Mouse (Mus musculus): Measurements from ENCODE around the gene Tmem169. TPM values are rescaled to one million over a fixed set of nuclear protein-coding genes. Genes with fewer than 3 reads are reported as not detected.

Tmem169 gene
- polyA plus RNA-seq, 1 experiment = 0.05 TPM

DNA sequence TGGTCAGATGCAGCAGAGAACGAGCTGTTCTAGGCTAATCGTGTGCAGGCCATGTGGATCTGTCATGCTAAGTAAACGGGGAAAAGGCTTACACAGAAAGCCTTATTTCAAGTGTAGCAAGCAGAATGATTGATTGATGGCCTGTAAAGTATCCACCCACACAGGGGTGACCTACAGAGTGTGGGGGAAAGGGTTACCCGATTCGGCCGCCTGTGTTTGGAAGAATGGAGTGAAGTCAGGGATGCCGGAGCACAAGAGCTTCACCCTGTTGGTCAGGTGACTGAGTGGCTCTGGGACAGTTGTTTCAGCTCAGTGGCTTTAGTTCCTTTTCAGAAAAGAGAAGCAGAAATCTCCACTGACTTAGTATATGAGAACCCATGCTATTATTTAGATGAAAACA, 32.7 kb downstream of the Tmem169 start:
- H3K4me1 ChIP-seq (ENCODE audit: control insufficient read depth, insufficient read depth, low read length) = no peaks in the 10 kb centered on the region
- no peak overlapping the region for H3K4me3 ChIP-seq (replicated peaks; ENCODE audit: extremely low read depth, low read depth, low read length)
- DNase-seq = no peak
- WGBS = 62% methylated on average over 7 of the region's 7 CpGs
- no peak for TF ChIP-seq POLR2A (IDR thresholded peaks at IDR 0.05; ENCODE audit: borderline replicate concordance, extremely low read depth, low read depth, low read length)
- TF ChIP-seq CTCF (IDR thresholded peaks at IDR 0.05; ENCODE audit: insufficient read depth, low read length) = no peak

DNA sequence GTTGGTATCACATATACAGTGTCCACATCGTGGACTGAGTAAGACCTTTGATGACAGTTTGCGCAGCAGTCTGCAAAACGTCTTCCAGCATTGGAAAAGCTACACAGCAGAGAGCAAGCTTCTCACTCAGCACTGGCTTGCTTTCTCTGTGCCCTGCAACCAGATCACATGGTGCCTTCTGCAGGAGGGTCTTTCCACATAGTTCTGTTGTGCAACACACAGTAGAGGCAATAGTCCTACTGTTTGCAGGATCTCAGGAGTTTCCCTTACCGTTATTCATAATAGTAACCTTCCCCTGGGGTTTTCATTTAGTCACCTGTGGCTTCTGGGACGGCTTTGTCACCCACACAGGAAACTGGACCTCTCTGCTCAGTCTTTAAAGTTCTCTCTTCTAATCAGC, 36.6 kb downstream of the Tmem169 start:
- 81% methylated on average over 5 of the region's 5 CpGs for WGBS
- Histone ChIP-seq H3K4me3 (replicated peaks; ENCODE audit: extremely low read depth, low read depth, low read length) (no peak overlapping the region), H3K4me1 (ENCODE audit: control insufficient read depth, insufficient read depth, low read length) (no peaks in the 10 kb centered on the region)
- no peak for TF ChIP-seq POLR2A (IDR thresholded peaks at IDR 0.05; ENCODE audit: borderline replicate concordance, extremely low read depth, low read depth, low read length)
- no peak for TF ChIP-seq CTCF (IDR thresholded peaks at IDR 0.05; ENCODE audit: insufficient read depth, low read length)
- no peak for DNase-seq

DNA sequence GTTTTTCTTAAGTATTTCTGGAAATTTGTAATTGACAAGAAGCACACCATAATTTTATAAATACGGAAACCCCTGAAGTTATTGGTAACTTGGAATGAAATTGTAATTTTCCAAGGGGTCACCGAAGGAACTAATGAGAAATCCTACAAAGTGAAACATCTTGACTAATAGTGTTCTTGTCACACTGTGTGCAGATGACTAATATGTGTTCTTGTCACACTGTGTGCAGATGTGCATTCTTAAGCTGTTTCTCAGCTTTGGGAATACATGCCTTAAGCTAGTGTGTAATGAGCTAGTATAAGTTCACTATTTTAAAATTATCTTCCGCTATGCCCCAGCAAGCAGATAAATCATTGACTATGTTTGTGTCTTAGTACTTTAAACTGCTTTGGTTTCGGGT, 39.1 kb downstream of the Tmem169 start:
- Histone ChIP-seq H3K4me3 (replicated peaks; ENCODE audit: extremely low read depth, low read depth, low read length) (no peak overlapping the region), H3K4me1 (ENCODE audit: control insufficient read depth, insufficient read depth, low read length) (no peaks in the 10 kb centered on the region)
- DNase-seq = no peak
- WGBS = 96% methylated on average over 4 of the region's 4 CpGs
- no peak for TF ChIP-seq POLR2A (IDR thresholded peaks at IDR 0.05; ENCODE audit: borderline replicate concordance, extremely low read depth, low read depth, low read length)
- TF ChIP-seq CTCF (IDR thresholded peaks at IDR 0.05; ENCODE audit: insufficient read depth, low read length) = no peak

GRCm38 (mm10) chr1:72326162-72326821, 42.1 kb downstream of the Tmem169 start:
- no peak for TF ChIP-seq POLR2A (IDR thresholded peaks at IDR 0.05; ENCODE audit: borderline replicate concordance, extremely low read depth, low read depth, low read length)
- Histone ChIP-seq H3K4me3 (replicated peaks; ENCODE audit: extremely low read depth, low read depth, low read length) (no peak overlapping the region), H3K4me1 (ENCODE audit: control insufficient read depth, insufficient read depth, low read length) (no peaks in the 10 kb centered on the region)
- DNase-seq = no peak
- 91% methylated on average over 11 of the region's 11 CpGs for WGBS

GRCm38 (mm10) chr1:72334807-72335206, 50.6 kb downstream of the Tmem169 start:
- Histone ChIP-seq H3K4me3 (replicated peaks; ENCODE audit: extremely low read depth, low read depth, low read length) (no peak overlapping the region), H3K4me1 (ENCODE audit: control insufficient read depth, insufficient read depth, low read length) (no peaks in the 10 kb centered on the region)
- no peak for TF ChIP-seq CTCF (IDR thresholded peaks at IDR 0.05; ENCODE audit: insufficient read depth, low read length)
- no peak for TF ChIP-seq POLR2A (IDR thresholded peaks at IDR 0.05; ENCODE audit: borderline replicate concordance, extremely low read depth, low read depth, low read length)
- 90% methylated on average over 11 of the region's 11 CpGs for whole genome bisulfite sequencing
- no peak for DNase-seq

GRCm38 (mm10) chr1:72336780-72337179, 52.6 kb downstream of the Tmem169 start:
- DNase-seq = no peak
- H3K4me1 ChIP-seq (ENCODE audit: control insufficient read depth, insufficient read depth, low read length) = no peaks in the 10 kb centered on the region
- no peak for TF ChIP-seq CTCF (IDR thresholded peaks at IDR 0.05; ENCODE audit: insufficient read depth, low read length)
- WGBS = 96% methylated on average over 8 of the region's 8 CpGs
- no peak overlapping the region for H3K4me3 ChIP-seq (replicated peaks; ENCODE audit: extremely low read depth, low read depth, low read length)

- Histone ChIP-seq H3K4me1 (ENCODE audit: control insufficient read depth, insufficient read depth, low read length) (no peaks in the 10 kb centered on the region), H3K4me3 (replicated peaks; ENCODE audit: extremely low read depth, low read depth, low read length) (no peak overlapping the region)
- WGBS = 89% methylated on average over 5 of the region's 5 CpGs
- DNase-seq = no peak
- TF ChIP-seq CTCF (IDR thresholded peaks at IDR 0.05; ENCODE audit: insufficient read depth, low read length) (no peak), POLR2A (IDR thresholded peaks at IDR 0.05; ENCODE audit: borderline replicate concordance, extremely low read depth, low read depth, low read length) (no peak)
Measured at GRCm38 (mm10) chr1:72338341-72338740, 54.2 kb downstream of the Tmem169 start.

GRCm38 (mm10) chr1:72347873-72348272, 63.7 kb downstream of the Tmem169 start:
- WGBS = 85% methylated on average over 6 of the region's 6 CpGs
- H3K4me3 ChIP-seq (replicated peaks; ENCODE audit: extremely low read depth, low read depth, low read length) = no peak overlapping the region
- H3K4me1 ChIP-seq (ENCODE audit: control insufficient read depth, insufficient read depth, low read length) = no peaks in the 10 kb centered on the region
- no peak for TF ChIP-seq CTCF (IDR thresholded peaks at IDR 0.05; ENCODE audit: insufficient read depth, low read length)
- no peak for TF ChIP-seq POLR2A (IDR thresholded peaks at IDR 0.05; ENCODE audit: borderline replicate concordance, extremely low read depth, low read depth, low read length)
- no peak for DNase-seq

Other genes starting within 250 kb of the Tmem169 start
- 1.3 and 6.2 TPM in 2 replicates for gene Mreg, start 72.1 kb upstream of the Tmem169 start, polyA plus RNA-seq (2012; rRNA removed)
- gene Pecr, start 55 bp upstream of the Tmem169 start, polyA plus RNA-seq (2012; rRNA removed) = 3.7 and 4.6 TPM in 2 replicates
- 2.3 and 3.6 TPM in 2 replicates for gene Xrcc5, start 23.1 kb downstream of the Tmem169 start, polyA plus RNA-seq (2012; rRNA removed)

Data from lung, adult 2 months (tissue).